Mouse (Mus musculus): ENCODE results near the gene Mab21l1. TPM values are rescaled to one million over a fixed set of nuclear protein-coding genes. Genes with fewer than 3 reads are reported as not detected.

Mab21l1 gene
- polyA plus RNA-seq, 1 experiment from 2014 or later: not detected

GRCm38 (mm10) chr3:55756602-55757190, 25.6 kb upstream of the Mab21l1 start:
- Histone ChIP-seq H3K4me2 (ENCODE audit: low read depth, low read length) (no peak overlapping the region), H3K4me3 (ENCODE audit: low read depth, low read length) (no peak overlapping the region), H3K36me3 (replicated peaks; ENCODE audit: insufficient read depth, low read length) (no peaks in the 10 kb centered on the region), H3K27me3 (ENCODE audit: insufficient read depth, low read length) (no peaks in the 10 kb centered on the region), H3K9ac (replicated peaks) (no peak overlapping the region), H3K9me3 (ENCODE audit: low read length) (no peaks in the 10 kb centered on the region), H3K4me1 (ENCODE audit: insufficient read depth) (no peaks in the 10 kb centered on the region), H3K27ac (ENCODE audit: low read depth) (no peak overlapping the region)
- TF ChIP-seq EP300 (IDR thresholded peaks at IDR 0.05; ENCODE audit: low read depth) (no peak), CTCF (IDR thresholded peaks at IDR 0.05; ENCODE audit: low read depth) (no peak)
- no peak for DNase-seq
- 79% methylated on average over 11 of the region's 11 CpGs for WGBS (ENCODE audit: insufficient replicate concordance)
- ATAC-seq: no peak

GRCm38 (mm10) chr3:55758297-55758696, 24.0 kb upstream of the Mab21l1 start:
- ATAC-seq (no peak), DNase-seq (no peak)
- no peak overlapping the region for H3K9ac ChIP-seq (replicated peaks)
- no peaks in the 10 kb centered on the region for H3K4me1 ChIP-seq (ENCODE audit: insufficient read depth)
- no peaks in the 10 kb centered on the region for H3K36me3 ChIP-seq (replicated peaks; ENCODE audit: insufficient read depth, low read length)
- TF ChIP-seq EP300 (IDR thresholded peaks at IDR 0.05; ENCODE audit: low read depth) (no peak), CTCF (IDR thresholded peaks at IDR 0.05; ENCODE audit: low read depth) (0 out of 2 replicates have a peak, but pooled peaks have one; percentile 11)
- no peaks in the 10 kb centered on the region for H3K27me3 ChIP-seq (ENCODE audit: insufficient read depth, low read length)
- no peaks in the 10 kb centered on the region for H3K9me3 ChIP-seq (ENCODE audit: low read length)
- H3K27ac ChIP-seq (ENCODE audit: low read depth): no peak overlapping the region
- no peak overlapping the region for H3K4me2 ChIP-seq (ENCODE audit: low read depth, low read length)
- WGBS (ENCODE audit: insufficient replicate concordance): 63% methylated on average over 8 of the region's 8 CpGs
- H3K4me3 ChIP-seq (ENCODE audit: low read depth, low read length): no peak overlapping the region

- Histone ChIP-seq H3K9me3 (ENCODE audit: low read length) (no peaks in the 10 kb centered on the region), H3K27me3 (ENCODE audit: insufficient read depth, low read length) (no peaks in the 10 kb centered on the region), H3K27ac (ENCODE audit: low read depth) (no peak overlapping the region), H3K9ac (replicated peaks) (no peak overlapping the region), H3K4me1 (ENCODE audit: insufficient read depth) (no peaks in the 10 kb centered on the region), H3K4me2 (ENCODE audit: low read depth, low read length) (no peak overlapping the region), H3K4me3 (ENCODE audit: low read depth, low read length) (no peak overlapping the region), H3K36me3 (replicated peaks; ENCODE audit: insufficient read depth, low read length) (no peaks in the 10 kb centered on the region)
- TF ChIP-seq EP300 (IDR thresholded peaks at IDR 0.05; ENCODE audit: low read depth) (no peak), CTCF (IDR thresholded peaks at IDR 0.05; ENCODE audit: low read depth) (no peak)
- 69% methylated on average over 8 of the region's 8 CpGs for WGBS (ENCODE audit: insufficient replicate concordance)
- DNase-seq (no peak), ATAC-seq (no peak)
Measured at GRCm38 (mm10) chr3:55763591-55763990, 18.7 kb upstream of the Mab21l1 start.

- no peak overlapping the region for H3K9ac ChIP-seq (replicated peaks)
- no peak for DNase-seq
- 67% methylated on average over 2 of the region's 2 CpGs for WGBS (ENCODE audit: insufficient replicate concordance)
- H3K9me3 ChIP-seq (ENCODE audit: low read length): no peaks in the 10 kb centered on the region
- no peak for TF ChIP-seq CTCF (IDR thresholded peaks at IDR 0.05; ENCODE audit: low read depth)
- TF ChIP-seq EP300 (IDR thresholded peaks at IDR 0.05; ENCODE audit: low read depth): no peak
- no peaks in the 10 kb centered on the region for H3K27me3 ChIP-seq (ENCODE audit: insufficient read depth, low read length)
- H3K36me3 ChIP-seq (replicated peaks; ENCODE audit: insufficient read depth, low read length): no peaks in the 10 kb centered on the region
- no peak overlapping the region for H3K4me2 ChIP-seq (ENCODE audit: low read depth, low read length)
- H3K4me1 ChIP-seq (ENCODE audit: insufficient read depth): no peaks in the 10 kb centered on the region
- ATAC-seq: no peak
- H3K27ac ChIP-seq (ENCODE audit: low read depth): no peak overlapping the region
- H3K4me3 ChIP-seq (ENCODE audit: low read depth, low read length): no peak overlapping the region
Measured at GRCm38 (mm10) chr3:55768654-55769053, 13.7 kb upstream of the Mab21l1 start.

- ATAC-seq: no peak
- 87% methylated on average over 2 of the region's 2 CpGs for WGBS (ENCODE audit: insufficient replicate concordance)
Measured at GRCm38 (mm10) chr3:55769308-55769707, 13.0 kb upstream of the Mab21l1 start.

GRCm38 (mm10) chr3:55774203-55774602, 8.1 kb upstream of the Mab21l1 start:
- DNase-seq (no peak), ATAC-seq (no peak)
- WGBS (ENCODE audit: insufficient replicate concordance): 68% methylated on average over 6 of the region's 6 CpGs
- Histone ChIP-seq H3K27me3 (ENCODE audit: insufficient read depth, low read length) (peaks cover 6% of the 10 kb centered on the region), H3K27ac (ENCODE audit: low read depth) (no peak overlapping the region), H3K9me3 (ENCODE audit: low read length) (no peaks in the 10 kb centered on the region), H3K4me1 (ENCODE audit: insufficient read depth) (no peaks in the 10 kb centered on the region), H3K36me3 (replicated peaks; ENCODE audit: insufficient read depth, low read length) (no peaks in the 10 kb centered on the region), H3K4me3 (ENCODE audit: low read depth, low read length) (no peak overlapping the region), H3K4me2 (ENCODE audit: low read depth, low read length) (no peak overlapping the region), H3K9ac (replicated peaks) (no peak overlapping the region)
- TF ChIP-seq CTCF (IDR thresholded peaks at IDR 0.05; ENCODE audit: low read depth): no peak
- TF ChIP-seq EP300 (IDR thresholded peaks at IDR 0.05; ENCODE audit: low read depth): no peak

More at GRCm38 (mm10) chr3:55769308-55769707, 13.0 kb upstream of the Mab21l1 start:
- no peak for TF ChIP-seq EP300 (IDR thresholded peaks at IDR 0.05; ENCODE audit: low read depth)
- no peak for TF ChIP-seq CTCF (IDR thresholded peaks at IDR 0.05; ENCODE audit: low read depth)
- no peaks in the 10 kb centered on the region for H3K9me3 ChIP-seq (ENCODE audit: low read length)
- H3K27me3 ChIP-seq (ENCODE audit: insufficient read depth, low read length): no peaks in the 10 kb centered on the region
- no peak overlapping the region for H3K9ac ChIP-seq (replicated peaks)
- no peak overlapping the region for H3K4me3 ChIP-seq (ENCODE audit: low read depth, low read length)
- no peak overlapping the region for H3K27ac ChIP-seq (ENCODE audit: low read depth)
- DNase-seq: no peak
- H3K4me2 ChIP-seq (ENCODE audit: low read depth, low read length): no peak overlapping the region
- H3K36me3 ChIP-seq (replicated peaks; ENCODE audit: insufficient read depth, low read length): no peaks in the 10 kb centered on the region
- H3K4me1 ChIP-seq (ENCODE audit: insufficient read depth): no peaks in the 10 kb centered on the region
